Mouse (Mus musculus) liver, adult 2 months (tissue): Measurements from ENCODE around the gene Qrsl1.

ENCODE experiments used
- CTCF ChIP-seq: fragments of 200-500 bp; IDR thresholded peaks from 2 replicates; pipeline ENCODE4 v1.5.1; 2011; ENCODE audit warnings: low read depth, low read length, control low read depth
- POLR2A ChIP-seq: fragments of 200-500 bp; IDR thresholded peaks from 2 replicates; pipeline ENCODE4 v1.6.1; 2011; ENCODE audit warnings: low read length, control low read depth; ENCODE audit not compliant: insufficient read depth; ENCODE audit errors: extremely low read depth

- TF ChIP-seq POLR2A (no peak), CTCF (no peak)
Observed at GRCm38 (mm10) chr10:43939136-43939662, 37.7 kb upstream of the Qrsl1 start.
